Mouse (Mus musculus): ENCODE data around the gene Fam171a1.

DNA sequence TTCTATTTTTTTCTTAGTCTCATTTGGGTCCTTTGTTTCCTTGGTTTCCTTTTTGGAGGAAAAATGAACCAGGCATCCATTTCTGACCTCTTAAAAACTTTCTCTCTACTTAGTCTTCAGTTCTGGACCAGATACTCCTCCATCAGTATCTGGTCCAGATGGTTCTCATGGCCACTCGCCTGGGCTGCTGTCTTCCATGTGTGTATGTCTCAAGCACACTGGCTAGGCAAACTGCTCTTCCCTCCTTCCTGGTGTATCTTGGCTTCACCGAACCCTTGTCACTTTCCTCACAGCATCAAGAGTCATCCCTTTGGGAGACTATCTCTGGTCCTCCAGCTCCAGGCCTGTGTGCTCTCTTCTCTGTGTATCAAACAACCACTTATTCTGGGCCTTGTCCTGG, 25.0 kb downstream of the Fam171a1 start:
- no peak for TF ChIP-seq CTCF (IDR thresholded peaks at IDR 0.05; ENCODE audit: low read depth)
- TF ChIP-seq EP300 (IDR thresholded peaks at IDR 0.05; ENCODE audit: low read depth) = no peak

Measured in liver, embryonic 14.5 days (tissue).